Mouse (Mus musculus) embryonic facial prominence, embryonic 12.5 days (tissue): Measurements from ENCODE around the gene Gm37240. TPM values are rescaled to one million over a fixed set of nuclear protein-coding genes. Genes with fewer than 3 reads are reported as not detected.
"Not testable (repeated sequence)": the region's sequence is repeated elsewhere in the genome, so short reads cannot be mapped to it uniquely, and the experiment has no call there.

Source experiments
- ATAC-seq: fragments of 200-750 bp; cut with Nextera tagmentation; 2 replicates; pipeline ENCODE4 v1.8.0; 2017; ENCODE audit not compliant: insufficient number of reproducible peaks, insufficient read depth, low FRiP score, low TSS enrichment
- H3K27ac ChIP-seq: fragments of 300-500 bp; sonication (generic); 2 replicates; pipeline ENCODE4 v1.5.1; 2016; ENCODE audit warnings: mild to moderate bottlenecking
- H3K27me3 ChIP-seq: fragments of 300-500 bp; sonication (generic); 2 replicates; pipeline ENCODE4 v1.6.1; 2016; ENCODE audit warnings: mild to moderate bottlenecking, moderate library complexity
- H3K36me3 ChIP-seq: fragments of 300-500 bp; sonication (generic); 2 replicates; pipeline ENCODE4 v1.6.1; 2016; ENCODE audit warnings: mild to moderate bottlenecking
- H3K4me1 ChIP-seq: fragments of 300-500 bp; sonication (generic); 2 replicates; pipeline ENCODE4 v1.6.1; 2016
- H3K4me2 ChIP-seq: fragments of 300-500 bp; sonication (generic); replicated peaks from 2 replicates; pipeline ENCODE4 v1.6.1; 2016; ENCODE audit warnings: mild to moderate bottlenecking, moderate library complexity
- H3K4me3 ChIP-seq: fragments of 300-500 bp; sonication (generic); 2 replicates; pipeline ENCODE4 v1.5.1; 2016; ENCODE audit warnings: mild to moderate bottlenecking
- H3K9ac ChIP-seq: fragments of 300-500 bp; sonication (generic); 2 replicates; pipeline ENCODE4 v1.6.1; 2016; ENCODE audit warnings: mild to moderate bottlenecking, moderate library complexity
- H3K9me3 ChIP-seq: fragments of 300-500 bp; sonication (generic); 2 replicates; pipeline ENCODE4 v1.6.1; 2016; ENCODE audit warnings: mild to moderate bottlenecking, moderate library complexity
- WGBS: fragments of 180-500 bp; shearing (Covaris S2); methylation state at CpG from one replicate; pipeline ENCODE4 v1.1.7; 2016; 5-methylcytosine and 5-hydroxymethylcytosine counted together
- polyA plus RNA-seq: library from polyadenylated mRNA; unstranded; fragments of >200 nt; fragmentation: Nextera tagmentation; extraction: Ambion mirVana; gene quantifications from 2 replicates; pipeline ENCODE4 v1.2.1, GENCODE M21; 2016

The Gm37240 gene
- polyA plus RNA-seq, 1 experiment from 2014 or later = 4.0 TPM

GRCm38 (mm10) chr3:84652643-84653556, 1234.4 kb downstream of the Gm37240 start:
- Histone ChIP-seq H3K9ac (no peak overlapping the region), H3K36me3 (no peaks in the 10 kb centered on the region), H3K27me3 (no peaks in the 10 kb centered on the region), H3K4me1 (peaks cover 16% of the 10 kb centered on the region; the same call in 1 of the 2 replicates), H3K27ac (no peak overlapping the region), H3K4me3 (no peak overlapping the region), H3K4me2 (no peak overlapping the region), H3K9me3 (no peaks in the 10 kb centered on the region)
- no peak for ATAC-seq
- WGBS = 87% methylated on average over 12 of the region's 12 CpGs

GRCm38 (mm10) chr3:84649578-84650327, 1237.6 kb downstream of the Gm37240 start:
- no peak overlapping the region for H3K4me3 ChIP-seq
- ATAC-seq = no peak
- no peaks in the 10 kb centered on the region for H3K27me3 ChIP-seq
- no peak overlapping the region for H3K4me2 ChIP-seq
- H3K4me1 ChIP-seq = 0 out of 2 replicates have a peak, but pooled peaks cover 6% of the 10 kb centered on the region
- H3K27ac ChIP-seq = no peak overlapping the region
- H3K9ac ChIP-seq = no peak overlapping the region
- H3K9me3 ChIP-seq = no peaks in the 10 kb centered on the region
- WGBS = 84% methylated on average over 12 of the region's 12 CpGs
- no peaks in the 10 kb centered on the region for H3K36me3 ChIP-seq

- 71% methylated on average over 4 of the region's 4 CpGs for WGBS
- not testable (repeated sequence) for H3K36me3 ChIP-seq, H3K9ac ChIP-seq, H3K4me1 ChIP-seq, H3K4me2 ChIP-seq, H3K27me3 ChIP-seq, H3K4me3 ChIP-seq, H3K9me3 ChIP-seq, H3K27ac ChIP-seq, ATAC-seq
Measured at GRCm38 (mm10) chr3:84648069-84648468, 1239.2 kb downstream of the Gm37240 start.

DNA sequence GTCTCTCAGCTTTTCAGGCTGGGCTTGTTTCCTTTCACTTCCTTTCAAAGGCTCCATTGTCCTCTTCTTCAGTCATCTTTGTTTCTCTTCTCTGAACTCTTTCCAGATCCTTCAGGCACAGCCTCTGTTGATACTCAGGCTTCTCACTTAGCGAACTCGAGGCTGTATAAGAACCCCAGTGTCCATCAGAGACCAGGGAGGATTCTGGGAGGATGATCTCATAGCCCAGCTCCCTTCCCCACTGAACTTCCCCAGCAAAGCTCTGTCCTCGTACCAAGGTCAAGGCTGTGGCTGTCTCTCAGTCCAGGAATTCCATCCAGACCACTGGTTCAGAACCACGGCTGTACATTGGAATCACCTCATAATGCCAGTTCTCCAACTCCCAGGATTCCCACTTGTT, 1239.7 kb downstream of the Gm37240 start:
- H3K4me1 ChIP-seq = no peaks in the 10 kb centered on the region
- no peaks in the 10 kb centered on the region for H3K9me3 ChIP-seq
- no peak overlapping the region for H3K27ac ChIP-seq
- H3K27me3 ChIP-seq = no peaks in the 10 kb centered on the region
- whole genome bisulfite sequencing = 29% methylated on average over 4 of the region's 4 CpGs
- no peak for ATAC-seq
- no peak overlapping the region for H3K9ac ChIP-seq
- no peak overlapping the region for H3K4me3 ChIP-seq
- H3K36me3 ChIP-seq = no peaks in the 10 kb centered on the region
- H3K4me2 ChIP-seq = no peak overlapping the region

DNA sequence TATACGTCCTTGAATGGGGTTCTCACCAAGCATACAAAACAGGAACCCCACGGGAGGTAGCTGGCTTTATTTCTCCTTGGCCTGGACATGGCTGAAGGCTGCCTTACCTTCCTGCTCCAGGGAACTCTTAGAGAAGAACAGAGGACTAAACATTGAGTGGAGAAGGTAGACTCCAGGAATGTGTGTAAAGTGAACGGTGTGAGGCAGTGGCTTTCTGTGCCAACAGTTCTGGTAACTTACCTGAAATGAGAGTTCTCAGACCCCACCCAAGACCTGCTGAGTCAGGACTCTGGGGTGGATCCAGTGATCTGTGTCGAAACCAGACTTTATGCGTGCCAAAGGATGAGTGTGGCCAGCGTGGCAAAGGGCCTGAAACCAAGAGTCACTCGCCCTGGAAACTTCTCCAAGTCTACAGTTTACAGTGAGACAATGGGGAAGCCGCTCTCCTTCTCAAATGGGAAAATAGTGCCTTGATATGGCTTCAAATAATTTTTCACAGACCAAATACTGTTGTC, 1240.9 kb downstream of the Gm37240 start:
- Histone ChIP-seq H3K4me1 (no peaks in the 10 kb centered on the region), H3K9me3 (no peaks in the 10 kb centered on the region), H3K4me3 (no peak overlapping the region), H3K4me2 (no peak overlapping the region), H3K36me3 (no peaks in the 10 kb centered on the region), H3K27ac (no peak overlapping the region), H3K9ac (no peak overlapping the region), H3K27me3 (no peaks in the 10 kb centered on the region)
- WGBS = 82% methylated on average over 8 of the region's 8 CpGs
- ATAC-seq = no peak

GRCm38 (mm10) chr3:84646007-84646290, 1241.4 kb downstream of the Gm37240 start:
- no peak for ATAC-seq
- Histone ChIP-seq H3K9me3 (no peaks in the 10 kb centered on the region), H3K4me1 (no peaks in the 10 kb centered on the region), H3K36me3 (no peaks in the 10 kb centered on the region), H3K4me2 (no peak overlapping the region), H3K27ac (no peak overlapping the region), H3K27me3 (no peaks in the 10 kb centered on the region), H3K4me3 (no peak overlapping the region), H3K9ac (no peak overlapping the region)
- WGBS = 89% methylated on average over 3 of the region's 3 CpGs

GRCm38 (mm10) chr3:84645156-84646006, 1241.9 kb downstream of the Gm37240 start:
- Histone ChIP-seq H3K4me1 (no peaks in the 10 kb centered on the region), H3K4me3 (no peak overlapping the region), H3K36me3 (no peaks in the 10 kb centered on the region), H3K9me3 (no peaks in the 10 kb centered on the region), H3K27me3 (no peaks in the 10 kb centered on the region), H3K9ac (no peak overlapping the region), H3K4me2 (no peak overlapping the region), H3K27ac (no peak overlapping the region)
- WGBS = 76% methylated on average over 9 of the region's 9 CpGs
- no peak for ATAC-seq

GRCm38 (mm10) chr3:84642942-84643341, 1244.4 kb downstream of the Gm37240 start:
- H3K4me3 ChIP-seq = no peak overlapping the region
- H3K36me3 ChIP-seq = no peaks in the 10 kb centered on the region
- H3K4me1 ChIP-seq = no peaks in the 10 kb centered on the region
- H3K27me3 ChIP-seq = no peaks in the 10 kb centered on the region
- no peak overlapping the region for H3K9ac ChIP-seq
- WGBS = 71% methylated on average over 4 of the region's 4 CpGs
- no peak for ATAC-seq
- no peaks in the 10 kb centered on the region for H3K9me3 ChIP-seq
- H3K27ac ChIP-seq = no peak overlapping the region
- no peak overlapping the region for H3K4me2 ChIP-seq

- Histone ChIP-seq H3K27me3 (no peaks in the 10 kb centered on the region), H3K9ac (no peak overlapping the region), H3K4me3 (no peak overlapping the region), H3K27ac (no peak overlapping the region), H3K36me3 (no peaks in the 10 kb centered on the region), H3K9me3 (no peaks in the 10 kb centered on the region), H3K4me2 (no peak overlapping the region), H3K4me1 (no peaks in the 10 kb centered on the region)
- no peak for ATAC-seq
- 82% methylated on average over 2 of the region's 2 CpGs for WGBS
Measured at GRCm38 (mm10) chr3:84641391-84641790, 1245.9 kb downstream of the Gm37240 start.

DNA sequence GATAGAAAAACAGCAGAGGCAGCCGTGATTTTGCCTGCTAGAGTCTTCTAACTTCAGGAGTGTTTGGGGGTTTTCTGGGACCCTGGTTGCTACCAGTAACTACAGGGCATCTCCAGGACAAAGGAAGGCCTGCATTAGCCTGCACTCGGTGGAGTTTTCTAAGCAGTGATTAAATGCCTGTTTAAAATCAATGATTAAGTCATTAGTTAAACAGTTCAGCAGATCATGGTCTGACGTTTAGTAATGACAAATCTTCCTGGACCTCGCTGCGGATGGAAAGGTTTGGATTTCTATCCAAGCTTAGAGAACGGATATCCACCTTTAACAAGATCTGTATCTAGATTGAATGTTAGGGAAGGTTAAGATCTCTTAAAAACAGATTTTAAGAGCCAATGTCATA, 1246.8 kb downstream of the Gm37240 start:
- Histone ChIP-seq H3K27me3 (no peaks in the 10 kb centered on the region), H3K4me1 (no peaks in the 10 kb centered on the region), H3K27ac (no peak overlapping the region), H3K4me3 (no peak overlapping the region), H3K9ac (no peak overlapping the region), H3K9me3 (no peaks in the 10 kb centered on the region), H3K36me3 (no peaks in the 10 kb centered on the region), H3K4me2 (no peak overlapping the region)
- no peak for ATAC-seq
- WGBS = 54% methylated on average over 6 of the region's 6 CpGs

- Histone ChIP-seq H3K27me3 (no peaks in the 10 kb centered on the region), H3K4me2 (no peak overlapping the region), H3K27ac (no peak overlapping the region), H3K9me3 (no peaks in the 10 kb centered on the region), H3K4me3 (no peak overlapping the region), H3K9ac (no peak overlapping the region), H3K4me1 (no peaks in the 10 kb centered on the region), H3K36me3 (no peaks in the 10 kb centered on the region)
- no peak for ATAC-seq
- 43% methylated on average over 11 of the region's 11 CpGs for WGBS
Measured at GRCm38 (mm10) chr3:84639767-84640500, 1247.4 kb downstream of the Gm37240 start.
